Comparison of ENCODE assay signal across 18 mouse cellular contexts in genomic region chr11:43751542-43751941, GRCm38 (mm10). TPM values are rescaled to one million over a fixed set of nuclear protein-coding genes. Genes with fewer than 3 reads are reported as not detected.
DNase-seq lines count a peak whose midpoint lies in the region; ATAC-seq and TF ChIP-seq lines count a peak whose summit lies in the region.
"Had no signal": no experiment of that assay in that cellular context is flagged by ENCODE, and none has a peak within 500 bp of the region (broad histone marks: within the 10 kb centered on the region; RNA-seq: fewer than 3 reads in every experiment).

No protein-coding gene starts in this region.

- peaks cover 12% of the 10 kb centered on the region for H3K79me2 ChIP-seq in MEL (ENCODE audit: control insufficient read depth, insufficient read depth, low read length, poor library complexity)

- no peaks in the 10 kb centered on the region for H3K4me1 ChIP-seq in intestine, postnatal 0 days (replicated peaks; ENCODE audit: control insufficient read depth, insufficient read depth, low read length)
- H3K4me1 ChIP-seq in intestine, embryonic 15.5 days (replicated peaks) = peaks cover 8% of the 10 kb centered on the region; the same call in 1 of the 2 replicates
- H3K4me1 ChIP-seq in MEL (ENCODE audit: control insufficient read depth in 1 of 2, insufficient read depth in 2 of 2, low read length in 2 of 2) = peaks cover 5 to 15% of the 10 kb centered on the region in 2 experiments
- H3K4me1 ChIP-seq in stomach, postnatal 0 days (replicated peaks; ENCODE audit: control insufficient read depth, insufficient read depth) = no peaks in the 10 kb centered on the region

- no peaks in the 10 kb centered on the region; the same call in 1 of the 2 replicates for H3K27me3 ChIP-seq in intestine, postnatal 0 days (replicated peaks; ENCODE audit: control insufficient read depth, insufficient read depth, low read length)
- 0 out of 2 replicates have a peak, but pooled peaks cover 5% of the 10 kb centered on the region for H3K27me3 ChIP-seq in intestine, embryonic 15.5 days (replicated peaks)
- H3K27me3 ChIP-seq in MEL (ENCODE audit: control insufficient read depth in 1 of 2, insufficient read depth in 2 of 2, low read length in 2 of 2) = peaks cover 6 to 13% of the 10 kb centered on the region in 2 experiments
- no peaks in the 10 kb centered on the region for H3K27me3 ChIP-seq in stomach, postnatal 0 days (ENCODE audit: control insufficient read depth, insufficient read depth, low read length)
- H3K27me3 ChIP-seq: hindbrain, embryonic 15.5 days; neural tube, embryonic 12.5 days had no signal

- WGBS in intestine, postnatal 0 days = 65% methylated on average over 2 of the region's 2 CpGs
- WGBS in intestine, embryonic 15.5 days = 72% methylated on average over 2 of the region's 2 CpGs
- WGBS in stomach, postnatal 0 days = 64% methylated on average over 2 of the region's 2 CpGs

- H3K27ac ChIP-seq in intestine, postnatal 0 days (ENCODE audit: low read depth, low read length) = no peak overlapping the region
- H3K27ac ChIP-seq in intestine, embryonic 15.5 days = no peak overlapping the region
- H3K27ac ChIP-seq in MEL (ENCODE audit: control insufficient read depth, low read depth, low read length) = no peak overlapping the region
- H3K27ac ChIP-seq in stomach, postnatal 0 days (replicated peaks) = no peak overlapping the region
- H3K27ac ChIP-seq: embryonic facial prominence, embryonic 13.5 days; hindbrain, embryonic 15.5 days; neural tube, embryonic 12.5 days had no signal

- H3K9me3 ChIP-seq in intestine, postnatal 0 days (ENCODE audit: control insufficient read depth) = no peaks in the 10 kb centered on the region
- no peaks in the 10 kb centered on the region for H3K9me3 ChIP-seq in intestine, embryonic 15.5 days
- no peaks in the 10 kb centered on the region for H3K9me3 ChIP-seq in MEL (replicated peaks; ENCODE audit: insufficient read depth, low read length)
- no peaks in the 10 kb centered on the region for H3K9me3 ChIP-seq in stomach, postnatal 0 days (ENCODE audit: control insufficient read depth, low read length)
- H3K9me3 ChIP-seq: embryonic facial prominence, embryonic 13.5 days; G1E; hindbrain, embryonic 15.5 days; megakaryocyte, embryonic 14.5 days; neural tube, embryonic 12.5 days had no signal

- TF ChIP-seq CTCF in intestine, postnatal 0 days (IDR thresholded peaks at IDR 0.05; ENCODE audit: low read depth) = peak; percentile 45
- peak; percentile 22 to 48 (median 32) for TF ChIP-seq CTCF in MEL (IDR thresholded peaks at IDR 0.05 in 2 of 3, conservative IDR thresholded peaks at IDR 0.05 in 1 of 3; ENCODE audit: control insufficient read depth in 1 of 3, insufficient read depth in 1 of 3, low read depth in 2 of 3, low read length in 3 of 3, poor library complexity in 1 of 3, severe bottlenecking in 1 of 3)
- TF ChIP-seq CTCF in stomach, postnatal 0 days (IDR thresholded peaks at IDR 0.05; ENCODE audit: low read depth) = peak; percentile 50

- H3K36me3 ChIP-seq in intestine, postnatal 0 days (ENCODE audit: control insufficient read depth, insufficient read depth) = no peaks in the 10 kb centered on the region
- no peaks in the 10 kb centered on the region for H3K36me3 ChIP-seq in intestine, embryonic 15.5 days
- peaks cover 0 to 17% of the 10 kb centered on the region in 2 experiments; a peak in 2 of 4 replicates for H3K36me3 ChIP-seq in MEL (ENCODE audit: control insufficient read depth in 1 of 2, insufficient read depth in 2 of 2, low read length in 2 of 2)
- no peaks in the 10 kb centered on the region for H3K36me3 ChIP-seq in stomach, postnatal 0 days (ENCODE audit: control insufficient read depth, insufficient read depth, low read length)
- H3K36me3 ChIP-seq: embryonic facial prominence, embryonic 13.5 days; G1E; hindbrain, embryonic 15.5 days; neural tube, embryonic 12.5 days had no signal

- no peak for TF ChIP-seq EP300 in MEL (IDR thresholded peaks at IDR 0.05; ENCODE audit: low read depth in 1 of 2, low read length in 2 of 2)
- no peak for TF ChIP-seq EP300 in stomach, postnatal 0 days (optimal IDR thresholded peaks at IDR 0.05)

- ATAC-seq in intestine, postnatal 0 days = no peak
- no peak for ATAC-seq in intestine, embryonic 15.5 days
- no peak for ATAC-seq in stomach, postnatal 0 days (ENCODE audit: low FRiP score, low TSS enrichment)
- ATAC-seq: activated CD4-positive, CD25-positive, alpha-beta regulatory T cell, adult 4 months had no signal

- TF ChIP-seq RAD21 in MEL (IDR thresholded peaks at IDR 0.05; ENCODE audit: low read depth, low read length) = peak; percentile 15

- no peak for TF ChIP-seq POLR2A in MEL (IDR thresholded peaks at IDR 0.05; ENCODE audit: control insufficient read depth in 1 of 2, insufficient read depth in 1 of 2, low read depth in 1 of 2, low read length in 2 of 2, poor library complexity in 1 of 2)

- no peak overlapping the region for H3K4me3 ChIP-seq in intestine, postnatal 0 days (ENCODE audit: low read depth, low read length)
- no peak overlapping the region for H3K4me3 ChIP-seq in intestine, embryonic 15.5 days (replicated peaks)
- H3K4me3 ChIP-seq in MEL (ENCODE audit: control insufficient read depth in 1 of 2, insufficient read depth in 1 of 2, low read depth in 2 of 2, low read length in 2 of 2) = no peak overlapping the region
- no peak overlapping the region for H3K4me3 ChIP-seq in stomach, postnatal 0 days (ENCODE audit: low read depth, low read length)
- H3K4me3 ChIP-seq: embryonic facial prominence, embryonic 13.5 days; hindbrain, embryonic 15.5 days; megakaryocyte, embryonic 14.5 days; neural tube, embryonic 12.5 days had no signal

- H3K4me2 ChIP-seq in intestine, postnatal 0 days (replicated peaks; ENCODE audit: low read depth) = no peak overlapping the region
- no peak overlapping the region for H3K4me2 ChIP-seq in intestine, embryonic 15.5 days (replicated peaks)
- H3K4me2 ChIP-seq in stomach, postnatal 0 days (replicated peaks; ENCODE audit: low read depth) = no peak overlapping the region
- H3K4me2 ChIP-seq: embryonic facial prominence, embryonic 13.5 days; hindbrain, embryonic 15.5 days; neural tube, embryonic 12.5 days had no signal

- DNase-seq in retina, embryonic 14.5 days (ENCODE audit: low spot score) = peak; percentile 18
- no peak for DNase-seq in retina, postnatal 1 day
- peak; percentile 54 for DNase-seq in MEL (ENCODE audit: low read depth, low spot score)
- no peak for DNase-seq in stomach, postnatal 0 days (ENCODE audit: low spot score)
- no peak for DNase-seq in adrenal gland, postnatal 25 days
- DNase-seq: cerebellum, postnatal 25 days; heart, postnatal 10 days; kidney, adult 9 months; right cerebral cortex, postnatal 4 days; thymus, adult 2 months had no signal

- H3K9ac ChIP-seq in intestine, postnatal 0 days (ENCODE audit: low read depth, low read length) = no peak overlapping the region
- no peak overlapping the region for H3K9ac ChIP-seq in intestine, embryonic 15.5 days
- no peak overlapping the region for H3K9ac ChIP-seq in MEL (ENCODE audit: control insufficient read depth, low read depth, low read length, poor library complexity, severe bottlenecking)
- no peak overlapping the region for H3K9ac ChIP-seq in stomach, postnatal 0 days (ENCODE audit: low read length)
- H3K9ac ChIP-seq: embryonic facial prominence, embryonic 13.5 days; hindbrain, embryonic 15.5 days; neural tube, embryonic 12.5 days had no signal

TF ChIP-seq in MEL, 35 proteins besides CTCF, POLR2A, EP300 and RAD21:
- TF ChIP-seq ZKSCAN1 (IDR thresholded peaks at IDR 0.05; ENCODE audit: low read depth, low read length) (no peak), SMC3 (IDR thresholded peaks at IDR 0.05; ENCODE audit: low read depth, low read length) (peak; percentile 44)
TF ChIP-seq in MEL: peak in this region for 1.

RNA-seq across cellular contexts. Expression of gene Ttc1, which starts 3.7 kb away (rescaled TPM):
- polyA plus RNA-seq in intestine, postnatal 0 days (2015; fragmentation: Nextera tagmentation; extraction: Ambion mirVana) = 54.6 and 58.3 TPM in 2 replicates
- polyA plus RNA-seq in intestine, embryonic 15.5 days (2015; fragmentation: Nextera tagmentation; extraction: Ambion mirVana) = 56.6 and 62.6 TPM in 2 replicates
- total RNA-seq in MEL (2012; rRNA removed) = 111 and 117 TPM in 2 replicates
- polyA plus RNA-seq in MEL (2012; ENCODE audit: insufficient read depth in 1 of 2, insufficient read length in 2 of 2, low read depth in 1 of 2, low replicate concordance in 2 of 2, missing spikeins in 1 of 2) = 10 to 100 TPM in 1 of 2 experiments, not detected in 1; 68.6 TPM
- polyA plus RNA-seq in stomach, postnatal 0 days (2015; fragmentation: Nextera tagmentation; extraction: Ambion mirVana) = 54.7 TPM in 2 replicates
- total RNA-seq in adrenal gland, postnatal 25 days (2021) = 53.7 and 55.1 TPM in 2 replicates

Comparison
In these comparisons a context has a peak if more than half of its experiments do, and no peak if none do; other contexts are left out.
1. DNase-seq: peak in retina, embryonic 14.5 days (single experiment) and MEL (single experiment); none in retina, postnatal 1 day (single experiment), stomach, postnatal 0 days (single experiment) and adrenal gland, postnatal 25 days (single experiment).
2. Peak in every context shown above with its lines, with median percentiles within 50 percentile points of each other: CTCF ChIP-seq.